Mouse (Mus musculus) limb, embryonic 13.5 days (tissue): Measurements from ENCODE around the gene Srsf9. TPM values are rescaled to one million over a fixed set of nuclear protein-coding genes. Genes with fewer than 3 reads are reported as not detected.

ENCODE experiments used
- polyA plus RNA-seq: library from polyadenylated mRNA; unstranded; fragments of >200 nt; fragmentation: Nextera tagmentation; extraction: Ambion mirVana; gene quantifications from 2 replicates; pipeline ENCODE4 v1.2.1, GENCODE M21; 2015

The Srsf9 gene
- polyA plus RNA-seq, 1 experiment from 2014 or later: 314 TPM

Other genes with a start within 250 kb of the Srsf9 start
- 43.3 and 44.1 TPM in 2 replicates for gene Gm10401, start 228.9 kb upstream of the Srsf9 start, polyA plus RNA-seq
- gene Acads, start 207.8 kb upstream of the Srsf9 start, polyA plus RNA-seq: 56.5 and 56.9 TPM in 2 replicates
- gene Unc119b, start 192.2 kb upstream of the Srsf9 start, polyA plus RNA-seq: 45.5 and 47.1 TPM in 2 replicates
- gene Mlec, start 169.0 kb upstream of the Srsf9 start, polyA plus RNA-seq: 66.1 and 78.1 TPM in 2 replicates
- 0.75 and 0.91 TPM in 2 replicates for gene Cabp1, start 132.8 kb upstream of the Srsf9 start, polyA plus RNA-seq
- 83.6 and 93.9 TPM in 2 replicates for gene Pop5, start 91.3 kb upstream of the Srsf9 start, polyA plus RNA-seq
- 141 and 144 TPM in 2 replicates for gene Rnf10, start 54.3 kb upstream of the Srsf9 start, polyA plus RNA-seq
- gene Coq5, start 47.5 kb upstream of the Srsf9 start, polyA plus RNA-seq: 41.8 and 43.6 TPM in 2 replicates
- gene Dynll1, start 26.2 kb upstream of the Srsf9 start, polyA plus RNA-seq: 1,815 and 1,838 TPM in 2 replicates
- 25.7 and 28.3 TPM in 2 replicates for gene Gatc, start 14.0 kb downstream of the Srsf9 start, polyA plus RNA-seq
- gene Triap1, start 14.0 kb downstream of the Srsf9 start, polyA plus RNA-seq: 58.8 and 62.1 TPM in 2 replicates
- 677 and 710 TPM in 2 replicates for gene Cox6a1, start 21.8 kb downstream of the Srsf9 start, polyA plus RNA-seq
- 18.2 and 18.4 TPM in 2 replicates for gene Msi1, start 102.4 kb downstream of the Srsf9 start, polyA plus RNA-seq
- not detected in 2 replicates for gene Pla2g1b, start 139.1 kb downstream of the Srsf9 start, polyA plus RNA-seq
- 25.8 and 27.5 TPM in 2 replicates for gene Sirt4, start 157.5 kb downstream of the Srsf9 start, polyA plus RNA-seq
- gene Pxn, start 179.5 kb downstream of the Srsf9 start, polyA plus RNA-seq: 46.9 and 54.0 TPM in 2 replicates
- gene Rplp0, start 232.3 kb downstream of the Srsf9 start, polyA plus RNA-seq: 1,446 and 1,459 TPM in 2 replicates
- 46.1 and 48.2 TPM in 2 replicates for gene Gcn1l1, start 238.1 kb downstream of the Srsf9 start, polyA plus RNA-seq